Mouse (Mus musculus) intestine, embryonic 14.5 days (tissue): ENCODE data around the gene Eps8l2. TPM values are rescaled to one million over a fixed set of nuclear protein-coding genes. Genes with fewer than 3 reads are reported as not detected.
A peak's percentile ranks its signal among the peaks of the same experiment; 100 is the strongest.

ENCODE experiments used
- ATAC-seq: fragments of 200-750 bp; cut with Nextera tagmentation; replicated peaks from 2 replicates; pipeline ENCODE4 v1.8.0; 2017; ENCODE audit warnings: low read depth, moderate number of reproducible peaks, moderate TSS enrichment, moderate library complexity; ENCODE audit not compliant: low FRiP score, low TSS enrichment
- DNase-seq: peaks from one replicate; pipeline ENCODE4 v3.0.0-alpha.2; 2018; ENCODE audit warnings: low spot score
- H3K27ac ChIP-seq: fragments of 300-500 bp; sonication (generic); 2 replicates; pipeline ENCODE4 v1.5.1; 2014; ENCODE audit warnings: low read depth, mild to moderate bottlenecking, control low read depth
- H3K27me3 ChIP-seq: fragments of 300-500 bp; sonication (generic); replicated peaks from 2 replicates; pipeline ENCODE4 v1.6.1; 2014; ENCODE audit warnings: low read length, control low read depth; ENCODE audit not compliant: control insufficient read depth, insufficient read depth
- H3K36me3 ChIP-seq: fragments of 300-500 bp; sonication (generic); 2 replicates; pipeline ENCODE4 v1.6.1; 2014; ENCODE audit warnings: low read length, control low read depth; ENCODE audit not compliant: control insufficient read depth, insufficient read depth
- H3K4me1 ChIP-seq: fragments of 300-500 bp; sonication (generic); replicated peaks from 2 replicates; pipeline ENCODE4 v1.6.1; 2014; ENCODE audit warnings: low read length, control low read depth, mixed read lengths; ENCODE audit not compliant: control insufficient read depth, insufficient read depth
- H3K4me2 ChIP-seq: fragments of 300-500 bp; sonication (generic); 2 replicates; pipeline ENCODE4 v1.6.1; 2014; ENCODE audit warnings: low read length
- H3K4me3 ChIP-seq: fragments of 300-500 bp; sonication (generic); 2 replicates; pipeline ENCODE4 v1.5.1; 2014; ENCODE audit warnings: low read depth, low read length, control low read depth, mixed read lengths
- H3K9ac ChIP-seq: fragments of 300-500 bp; sonication (generic); 2 replicates; pipeline ENCODE4 v1.6.1; 2014; ENCODE audit warnings: mild to moderate bottlenecking, low read length
- H3K9me3 ChIP-seq: fragments of 300-500 bp; sonication (generic); 2 replicates; pipeline ENCODE4 v1.6.1; 2016; ENCODE audit warnings: low read length, control low read depth; ENCODE audit not compliant: control insufficient read depth
- WGBS: fragments of 180-500 bp; shearing (Covaris S2); extraction: QIAGEN DNeasy Blood & Tissue Kit; methylation state at CpG from one replicate; pipeline ENCODE4 v1.1.7; 2014; 5-methylcytosine and 5-hydroxymethylcytosine counted together
- polyA plus RNA-seq: library from polyadenylated mRNA; unstranded; fragments of >200 nt; fragmentation: Nextera tagmentation; extraction: Ambion mirVana; gene quantifications from 2 replicates; pipeline ENCODE4 v1.2.1, GENCODE M21; 2014

Eps8l2 gene
- polyA plus RNA-seq, 1 experiment from 2014 or later, result 61.2 TPM

DNA sequence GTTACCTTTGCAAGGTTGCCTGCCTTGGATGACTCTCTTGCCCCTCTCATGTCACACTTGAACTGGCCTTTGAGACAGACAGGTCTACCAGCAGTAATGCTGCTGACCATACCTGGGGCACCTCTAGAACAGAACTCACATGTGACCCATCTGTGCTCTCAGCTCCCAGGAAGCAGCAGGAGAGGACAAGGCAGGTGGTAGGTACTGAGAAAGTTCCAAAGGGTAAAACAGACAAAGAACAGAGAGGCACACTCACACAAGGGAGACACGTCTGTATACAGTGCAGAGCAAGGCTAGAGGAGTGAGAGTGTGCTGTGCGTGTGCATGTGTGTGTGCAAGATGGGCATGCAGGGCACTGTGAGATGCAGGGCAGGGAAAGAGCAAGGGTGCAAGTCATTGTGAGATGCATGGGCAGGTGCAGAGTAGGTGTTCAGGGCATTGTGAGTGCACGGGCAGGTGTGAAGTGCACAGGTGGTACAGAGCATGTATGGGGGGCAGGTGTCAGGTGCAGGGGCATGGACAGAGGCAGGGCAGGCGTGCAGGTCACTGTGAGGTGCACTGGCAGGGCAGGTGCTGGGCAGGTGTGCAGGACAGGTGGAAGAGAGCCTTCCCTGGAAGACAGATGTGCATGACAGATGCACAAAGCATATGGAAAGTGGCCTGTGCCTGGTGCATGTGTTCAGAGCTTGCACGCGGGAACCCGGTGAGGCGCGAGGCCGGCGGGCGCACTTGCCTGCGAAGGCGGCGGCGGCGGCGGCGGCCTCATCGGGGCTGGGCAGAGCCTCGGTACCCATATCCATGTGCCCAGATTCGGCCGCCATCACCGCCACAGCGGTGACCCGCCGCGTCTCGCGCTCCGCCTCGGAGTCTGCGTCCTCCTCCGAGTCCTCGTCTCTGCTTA is 11.9 kb upstream of the Eps8l2 start:
- peak overlapping the region; percentile 100 for H3K27ac ChIP-seq
- 3% methylated on average over 35 of the region's 35 CpGs for WGBS
- H3K4me3 ChIP-seq, result peak overlapping the region; percentile 56
- no peaks in the 10 kb centered on the region for H3K27me3 ChIP-seq
- H3K4me1 ChIP-seq, result peaks cover 15% of the 10 kb centered on the region
- ATAC-seq (peak; percentile 18), DNase-seq (peak; percentile 66)
- H3K4me2 ChIP-seq, result peak overlapping the region; percentile 99
- no peaks in the 10 kb centered on the region for H3K9me3 ChIP-seq
- peak overlapping the region; percentile 94 for H3K9ac ChIP-seq
- H3K36me3 ChIP-seq, result peaks cover 22% of the 10 kb centered on the region

GRCm38 (mm10) chr7:141327469-141328372 is 11.0 kb upstream of the Eps8l2 start, which contains the start of the genes Deaf1 and Tmem80:
Deaf1 (minus strand) TSS chr7:141327690.
Tmem80 (plus strand) TSS chr7:141327739.
- Histone ChIP-seq H3K9me3 (no peaks in the 10 kb centered on the region), H3K4me2 (peak within 1 kb of the TSS; percentile 99), H3K4me1 (peaks cover 15% of the 10 kb centered on the region), H3K27me3 (no peaks in the 10 kb centered on the region), H3K9ac (peak within 1 kb of the TSS; percentile 94), H3K4me3 (peak within 1 kb of the TSS; percentile 56), H3K36me3 (peaks cover 14% of the 10 kb centered on the region), H3K27ac (peak within 1 kb of the TSS; percentile 100)
- peak; percentile 95 for ATAC-seq
- WGBS, result under 1% methylated on average over 104 of the region's 105 CpGs
- peak; percentile 98 for DNase-seq

DNA sequence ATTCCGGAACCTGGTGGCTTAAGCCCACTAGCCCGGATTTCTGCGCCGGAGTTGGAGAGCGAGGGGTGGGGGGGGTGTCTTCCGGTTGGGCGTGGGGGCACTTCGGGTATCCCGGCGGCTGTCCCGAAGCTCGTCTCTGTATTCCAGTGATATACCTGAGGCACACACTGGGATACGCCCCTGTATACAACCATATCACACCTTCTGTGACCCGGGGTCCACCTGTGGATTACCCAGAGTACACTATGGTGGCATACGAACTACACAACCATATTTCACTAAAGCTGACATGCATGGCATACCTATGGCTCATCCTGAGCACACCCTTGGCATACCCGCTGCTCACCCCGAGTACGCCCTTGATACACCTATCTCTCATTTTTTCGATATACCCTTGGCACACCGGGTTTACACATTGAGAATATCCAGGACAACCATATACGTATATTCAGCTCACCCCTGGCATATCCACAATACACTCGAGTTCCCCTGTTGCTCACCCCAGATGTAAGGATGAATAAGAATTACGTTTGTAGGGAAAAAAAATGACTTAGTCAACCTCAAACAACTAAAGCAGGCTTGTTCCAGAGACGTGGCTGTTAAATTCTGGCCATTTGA is 10.2 kb upstream of the Eps8l2 start:
- DNase-seq (no peak), ATAC-seq (peak; percentile 44)
- H3K9ac ChIP-seq, result peak overlapping the region; percentile 94

DNA sequence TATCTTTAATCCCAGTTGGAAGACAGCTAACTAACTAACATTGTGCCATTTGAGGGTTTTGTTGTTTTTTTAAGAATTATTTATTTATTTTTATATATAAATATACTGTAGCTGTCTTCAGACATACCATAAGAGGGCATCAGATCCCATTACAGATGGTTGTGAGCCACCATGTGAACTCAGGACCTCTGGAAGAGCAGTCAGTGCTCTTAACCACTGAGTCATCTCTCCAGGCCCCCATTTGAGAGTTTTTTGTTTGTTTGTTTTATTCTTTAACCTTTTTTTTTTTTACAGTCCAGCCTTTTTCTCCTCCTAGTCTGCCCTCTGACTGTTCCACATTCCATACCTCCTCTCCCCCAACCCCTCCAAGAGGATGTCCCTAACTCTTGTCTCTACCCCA is 8.0 kb upstream of the Eps8l2 start:
- no peak overlapping the region for H3K9ac ChIP-seq
- H3K36me3 ChIP-seq, result peaks cover 22% of the 10 kb centered on the region
- H3K4me2 ChIP-seq, result no peak overlapping the region
- no peak for ATAC-seq
- no peak overlapping the region for H3K27ac ChIP-seq
- DNase-seq, result no peak
- H3K4me3 ChIP-seq, result no peak overlapping the region
- peaks cover 15% of the 10 kb centered on the region for H3K4me1 ChIP-seq
- no peaks in the 10 kb centered on the region for H3K27me3 ChIP-seq
- H3K9me3 ChIP-seq, result no peaks in the 10 kb centered on the region

More for the DNA sequence above, 10.2 kb upstream of the Eps8l2 start:
- Histone ChIP-seq H3K36me3 (peaks cover 14% of the 10 kb centered on the region), H3K9me3 (no peaks in the 10 kb centered on the region), H3K4me1 (peaks cover 15% of the 10 kb centered on the region), H3K4me3 (peak overlapping the region; percentile 56), H3K27ac (peak overlapping the region; percentile 100), H3K27me3 (no peaks in the 10 kb centered on the region), H3K4me2 (peak overlapping the region; percentile 99)
- 13% methylated on average over 24 of the region's 24 CpGs for WGBS

DNA sequence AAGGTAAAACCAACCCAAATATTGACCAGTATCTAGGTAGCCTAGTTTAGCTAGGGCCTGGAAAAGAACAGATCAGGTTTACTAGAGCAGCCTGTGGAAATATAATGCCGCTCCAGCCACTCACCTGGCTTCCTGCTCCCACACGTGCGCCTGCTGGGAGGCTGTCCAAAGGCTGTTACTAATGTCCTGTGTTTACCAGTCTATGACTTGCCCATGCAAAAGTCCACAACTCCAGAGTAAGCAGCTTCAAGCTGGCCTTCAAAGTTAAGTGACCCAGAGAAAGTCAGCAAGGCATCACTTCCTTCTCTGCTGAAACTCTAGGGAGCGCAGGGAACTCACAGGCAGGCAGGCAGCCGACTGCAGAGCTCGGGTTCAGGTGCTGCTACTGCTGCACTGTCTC is 6.7 kb upstream of the Eps8l2 start:
- Histone ChIP-seq H3K4me1 (0 out of 2 replicates have a peak, but pooled peaks cover 4% of the 10 kb centered on the region), H3K4me2 (no peak overlapping the region), H3K27me3 (no peaks in the 10 kb centered on the region), H3K36me3 (peaks cover 22% of the 10 kb centered on the region), H3K9me3 (no peaks in the 10 kb centered on the region), H3K9ac (no peak overlapping the region), H3K4me3 (no peak overlapping the region), H3K27ac (no peak overlapping the region)
- WGBS, result 83% methylated on average over 6 of the region's 6 CpGs
- DNase-seq (no peak), ATAC-seq (no peak)

GRCm38 (mm10) chr7:141335044-141335579 is 3.6 kb upstream of the Eps8l2 start:
- Histone ChIP-seq H3K4me1 (no peaks in the 10 kb centered on the region; the same call in 1 of the 2 replicates), H3K27me3 (no peaks in the 10 kb centered on the region), H3K4me3 (no peak overlapping the region), H3K9me3 (no peaks in the 10 kb centered on the region), H3K36me3 (peaks cover 22% of the 10 kb centered on the region), H3K4me2 (no peak overlapping the region), H3K9ac (no peak overlapping the region), H3K27ac (no peak overlapping the region)
- WGBS, result 74% methylated on average over 2 of the region's 2 CpGs
- DNase-seq, result no peak
- no peak for ATAC-seq

DNA sequence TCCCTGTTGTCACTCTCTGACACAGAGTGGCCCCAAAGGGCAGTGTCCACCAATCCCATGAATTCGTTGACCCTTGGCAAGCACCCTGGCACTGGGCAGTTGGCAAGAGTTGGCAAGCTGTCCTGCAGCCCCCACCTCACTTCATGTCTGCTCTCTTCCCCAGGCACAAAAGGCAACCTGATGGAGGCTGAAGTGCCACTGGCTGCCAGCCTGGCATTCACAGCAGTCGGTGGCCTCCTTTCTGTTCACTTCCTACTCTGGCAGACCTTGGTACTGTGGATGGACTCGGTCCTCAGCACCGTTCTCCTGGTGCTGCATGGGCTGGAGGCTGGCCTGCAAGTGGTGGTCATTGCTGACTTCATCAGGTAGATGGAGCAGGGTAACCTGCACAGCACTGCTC is 3.0 kb upstream of the Eps8l2 start:
- Histone ChIP-seq H3K9ac (no peak overlapping the region), H3K27me3 (no peaks in the 10 kb centered on the region), H3K27ac (no peak overlapping the region), H3K4me3 (no peak overlapping the region), H3K9me3 (no peaks in the 10 kb centered on the region), H3K4me1 (no peaks in the 10 kb centered on the region; the same call in 1 of the 2 replicates), H3K36me3 (peaks cover 22% of the 10 kb centered on the region), H3K4me2 (no peak overlapping the region)
- 88% methylated on average over 4 of the region's 4 CpGs for WGBS
- DNase-seq (no peak), ATAC-seq (no peak)

DNA sequence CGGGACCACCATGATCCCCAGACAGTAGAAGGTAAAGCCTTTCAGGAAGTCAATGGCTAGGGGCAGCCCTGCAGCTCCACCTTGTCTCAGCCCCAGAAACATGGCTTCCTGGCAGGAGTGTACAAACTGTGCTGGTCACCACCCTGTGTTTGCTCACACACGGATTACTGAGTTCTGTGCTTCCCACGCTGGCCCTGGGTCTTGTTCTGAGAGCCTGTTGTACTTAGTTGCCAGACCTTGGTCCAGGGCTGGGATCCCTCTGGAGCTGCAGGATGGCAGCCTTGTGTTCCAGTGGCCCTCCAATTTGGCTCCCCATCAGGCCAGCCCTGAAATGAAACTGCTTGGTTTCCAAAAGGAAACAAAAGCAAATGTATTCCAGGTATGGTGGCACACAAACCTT is 2.4 kb upstream of the Eps8l2 start:
- no peaks in the 10 kb centered on the region for H3K27me3 ChIP-seq
- no peaks in the 10 kb centered on the region; the same call in 1 of the 2 replicates for H3K4me1 ChIP-seq
- WGBS, result 78% methylated on average over 3 of the region's 3 CpGs
- ATAC-seq (no peak), DNase-seq (no peak)
- H3K4me2 ChIP-seq, result no peak overlapping the region
- H3K27ac ChIP-seq, result no peak overlapping the region
- no peak overlapping the region for H3K9ac ChIP-seq
- no peaks in the 10 kb centered on the region for H3K9me3 ChIP-seq
- H3K36me3 ChIP-seq, result peaks cover 22% of the 10 kb centered on the region
- H3K4me3 ChIP-seq, result no peak overlapping the region
